Mouse (Mus musculus): Measurements from ENCODE around the gene Tbcb. TPM values are rescaled to one million over a fixed set of nuclear protein-coding genes. Genes with fewer than 3 reads are reported as not detected.
A peak's percentile ranks its signal among the peaks of the same experiment; 100 is the strongest.
"Not testable (repeated sequence)": the region's sequence is repeated elsewhere in the genome, so short reads cannot be mapped to it uniquely, and the experiment has no call there.

The Tbcb gene
- polyA plus RNA-seq, 1 experiment from 2014 or later, result 156 TPM

DNA sequence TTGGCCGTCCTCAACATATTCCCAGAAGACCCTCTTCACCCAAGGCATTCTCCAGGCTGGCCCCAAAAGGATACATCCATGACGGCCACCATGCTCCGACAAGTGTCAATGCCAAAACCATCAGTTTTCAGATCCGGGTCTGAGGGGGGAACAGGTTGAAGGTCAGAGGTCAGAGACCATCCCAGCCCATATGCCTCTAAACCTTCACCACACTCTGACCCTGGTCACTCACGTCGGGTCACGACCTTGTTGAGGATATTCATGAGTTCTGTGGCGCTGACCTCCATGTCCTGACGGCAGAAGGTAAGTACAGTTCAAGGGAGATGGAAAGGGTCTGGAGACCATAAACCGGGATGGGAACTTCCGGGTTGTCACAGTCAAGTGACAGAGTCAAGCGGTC lies 40.0 kb downstream of the Tbcb start:
- no peak overlapping the region for H3K27ac ChIP-seq (ENCODE audit: low read length)
- no peak overlapping the region for H3K4me2 ChIP-seq (ENCODE audit: low read depth, low read length)
- WGBS, result 84% methylated on average over 12 of the region's 12 CpGs
- H3K9ac ChIP-seq (ENCODE audit: low read length), result no peak overlapping the region
- no peaks in the 10 kb centered on the region for H3K27me3 ChIP-seq (ENCODE audit: control insufficient read depth, insufficient read depth, low read depth, low read length)
- H3K36me3 ChIP-seq (ENCODE audit: control insufficient read depth, insufficient read depth, low read length), result peaks cover 33% of the 10 kb centered on the region
- peaks cover 15% of the 10 kb centered on the region for H3K4me1 ChIP-seq (replicated peaks; ENCODE audit: control insufficient read depth, insufficient read depth, low read length)
- no peaks in the 10 kb centered on the region for H3K9me3 ChIP-seq (ENCODE audit: control insufficient read depth, low read length)
- no peak overlapping the region for H3K4me3 ChIP-seq (ENCODE audit: low read length)
- no peak for ATAC-seq (ENCODE audit: low read depth)

DNA sequence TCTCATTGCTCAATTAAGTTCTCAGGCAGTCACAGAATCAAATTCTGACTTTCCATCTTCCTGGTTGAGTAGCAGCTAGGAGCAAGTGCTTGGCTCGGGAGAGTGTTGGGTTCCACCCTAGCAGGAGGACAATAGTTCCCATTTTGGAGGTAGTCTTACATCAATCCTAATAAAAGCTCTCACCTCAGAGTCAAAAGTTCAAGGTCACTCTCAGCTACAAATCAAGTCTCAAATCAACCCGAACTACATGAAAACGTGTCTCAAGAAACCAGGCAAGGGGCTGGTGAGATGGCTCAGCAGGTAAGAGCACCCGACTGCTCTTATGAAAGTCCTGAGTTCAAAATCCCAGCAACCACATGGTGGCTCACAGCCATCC lies 43.0 kb downstream of the Tbcb start:
- WGBS, result 79% methylated on average over 4 of the region's 4 CpGs
- peaks cover 40% of the 10 kb centered on the region for H3K36me3 ChIP-seq (ENCODE audit: control insufficient read depth, insufficient read depth, low read length)
- H3K9ac ChIP-seq (ENCODE audit: low read length), result no peak overlapping the region

DNA sequence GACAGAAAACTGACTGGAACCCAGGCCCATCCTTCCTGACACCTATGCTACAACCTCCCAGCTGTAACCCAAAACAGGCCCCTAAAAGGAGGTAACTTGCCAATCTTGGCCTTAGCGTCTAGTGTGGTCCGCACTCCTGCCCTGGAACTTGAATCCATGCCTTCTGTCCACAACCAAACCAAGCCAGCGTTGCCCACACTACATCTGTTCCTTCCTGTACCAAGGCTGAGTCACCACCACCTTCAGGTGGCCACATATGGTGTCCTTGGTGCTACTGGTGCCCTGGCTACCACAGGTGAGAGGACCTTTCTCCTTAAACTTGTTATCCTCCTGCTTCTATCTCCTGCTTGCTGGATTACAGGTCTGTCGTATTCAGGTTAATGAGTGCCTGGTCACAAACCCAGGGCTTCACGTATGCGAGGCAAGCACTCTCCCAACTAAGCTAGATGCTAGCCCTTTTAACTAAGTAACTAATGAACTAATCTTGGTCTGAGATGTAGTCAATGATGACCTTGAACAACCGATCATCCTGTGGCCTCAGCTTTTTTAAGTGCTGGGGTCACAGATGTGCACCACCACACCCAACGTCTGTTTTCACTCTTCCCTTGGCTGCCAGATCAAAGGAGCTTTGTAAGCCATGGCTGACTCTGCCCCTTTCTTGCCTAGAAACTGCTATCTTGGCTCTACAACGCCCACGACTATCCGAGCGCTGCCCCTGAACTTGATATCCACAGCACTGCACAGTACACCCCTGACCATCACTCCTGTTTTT lies 43.5 kb downstream of the Tbcb start:
- WGBS, result 82% methylated on average over 12 of the region's 12 CpGs

More for the DNA sequence above, 43.0 kb downstream of the Tbcb start:
- ATAC-seq (ENCODE audit: low read depth), result no peak
- Histone ChIP-seq H3K9me3 (ENCODE audit: control insufficient read depth, low read length) (no peaks in the 10 kb centered on the region), H3K4me1 (replicated peaks; ENCODE audit: control insufficient read depth, insufficient read depth, low read length) (peaks cover 15% of the 10 kb centered on the region), H3K4me3 (ENCODE audit: low read length) (no peak overlapping the region), H3K4me2 (ENCODE audit: low read depth, low read length) (no peak overlapping the region), H3K27me3 (ENCODE audit: control insufficient read depth, insufficient read depth, low read depth, low read length) (no peaks in the 10 kb centered on the region), H3K27ac (ENCODE audit: low read length) (no peak overlapping the region)

DNA sequence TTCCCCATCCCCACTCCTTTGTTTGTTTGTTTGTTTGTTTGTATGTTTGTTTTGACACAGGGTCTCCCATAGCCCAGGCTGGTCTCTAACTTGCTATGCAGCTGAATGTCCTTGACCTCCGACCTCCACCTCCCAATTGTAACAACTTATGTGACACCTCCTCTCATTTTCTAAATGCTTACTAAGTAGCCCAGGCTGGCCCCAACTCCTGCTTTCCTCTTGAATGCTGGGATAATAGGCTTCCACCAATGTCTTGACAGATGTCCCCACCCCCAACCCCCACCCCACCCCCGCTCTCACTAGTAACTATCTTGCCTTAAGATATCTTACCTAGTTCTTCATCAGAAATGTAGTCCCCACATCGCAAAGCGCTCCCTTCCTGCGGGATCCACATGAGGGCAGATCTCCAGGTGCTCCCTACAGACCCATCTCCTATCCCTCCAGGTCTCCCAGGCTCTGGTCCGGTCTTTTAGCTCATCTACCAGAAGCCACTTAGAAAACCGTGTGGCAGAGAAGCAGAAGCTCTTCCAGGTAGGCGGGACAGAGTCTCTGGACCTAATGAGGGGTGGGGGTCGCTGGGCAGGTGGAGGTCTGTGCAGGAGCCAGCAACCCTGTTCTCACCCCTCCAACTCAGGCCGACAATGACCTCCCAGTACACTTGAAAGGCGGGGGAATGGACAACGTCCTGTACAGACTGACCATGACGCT lies 47.3 kb downstream of the Tbcb start:
- H3K9ac ChIP-seq (ENCODE audit: low read length), result no peak overlapping the region
- H3K27me3 ChIP-seq (ENCODE audit: control insufficient read depth, insufficient read depth, low read depth, low read length), result no peaks in the 10 kb centered on the region
- no peak overlapping the region for H3K4me3 ChIP-seq (ENCODE audit: low read length)
- no peak overlapping the region for H3K27ac ChIP-seq (ENCODE audit: low read length)
- H3K4me1 ChIP-seq (replicated peaks; ENCODE audit: control insufficient read depth, insufficient read depth, low read length), result peaks cover 6% of the 10 kb centered on the region
- peak overlapping the region; percentile 64; the same call in 1 of the 2 replicates for H3K4me2 ChIP-seq (ENCODE audit: low read depth, low read length)
- ATAC-seq (ENCODE audit: low read depth), result no peak
- H3K36me3 ChIP-seq (ENCODE audit: control insufficient read depth, insufficient read depth, low read length), result peaks cover 24% of the 10 kb centered on the region
- 70% methylated on average over 13 of the region's 13 CpGs for WGBS
- no peaks in the 10 kb centered on the region for H3K9me3 ChIP-seq (ENCODE audit: control insufficient read depth, low read length)

More for the DNA sequence above, 43.5 kb downstream of the Tbcb start:
- no peak overlapping the region for H3K27ac ChIP-seq (ENCODE audit: low read length)
- H3K36me3 ChIP-seq (ENCODE audit: control insufficient read depth, insufficient read depth, low read length), result peaks cover 40% of the 10 kb centered on the region
- H3K9me3 ChIP-seq (ENCODE audit: control insufficient read depth, low read length), result no peaks in the 10 kb centered on the region
- H3K4me1 ChIP-seq (replicated peaks; ENCODE audit: control insufficient read depth, insufficient read depth, low read length), result peaks cover 14% of the 10 kb centered on the region
- no peak overlapping the region for H3K9ac ChIP-seq (ENCODE audit: low read length)
- H3K27me3 ChIP-seq (ENCODE audit: control insufficient read depth, insufficient read depth, low read depth, low read length), result no peaks in the 10 kb centered on the region
- ATAC-seq (ENCODE audit: low read depth), result no peak
- no peak overlapping the region for H3K4me3 ChIP-seq (ENCODE audit: low read length)
- H3K4me2 ChIP-seq (ENCODE audit: low read depth, low read length), result no peak overlapping the region

DNA sequence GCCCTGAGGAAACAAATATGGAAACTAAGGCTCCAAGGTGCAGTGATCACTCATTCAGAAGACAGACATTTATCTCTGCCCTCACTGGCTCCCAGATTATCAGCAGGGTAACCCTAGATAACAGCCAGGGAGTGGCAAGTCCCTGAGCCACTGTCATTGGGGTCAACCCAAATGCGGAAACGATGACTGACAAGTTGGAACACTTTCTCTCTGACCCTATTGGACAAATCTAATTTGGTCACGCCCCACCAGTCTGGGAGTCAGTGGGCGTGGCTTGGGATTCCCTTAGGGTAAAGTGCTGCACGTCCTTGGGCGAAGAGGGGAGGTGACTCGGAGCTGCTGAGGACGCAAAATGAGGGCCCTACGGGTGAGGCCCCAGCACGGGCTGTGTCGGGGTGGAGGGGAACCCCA lies 48.2 kb downstream of the Tbcb start, which contains the start of gene Cox7a1:
Gene Cox7a1, plus strand, starts transcription at position 266 of the 411 bp plus-strand sequence.
- H3K9me3 ChIP-seq (ENCODE audit: control insufficient read depth, low read length), result no peaks in the 10 kb centered on the region
- WGBS, result 1% methylated on average over 11 of the region's 11 CpGs
- H3K27me3 ChIP-seq (ENCODE audit: control insufficient read depth, insufficient read depth, low read depth, low read length), result no peaks in the 10 kb centered on the region
- peak within 1 kb of the TSS; percentile 40 for H3K4me3 ChIP-seq (ENCODE audit: low read length)
- H3K36me3 ChIP-seq (ENCODE audit: control insufficient read depth, insufficient read depth, low read length), result peaks cover 21% of the 10 kb centered on the region
- H3K9ac ChIP-seq (ENCODE audit: low read length), result peak within 1 kb of the TSS; percentile 39
- H3K4me2 ChIP-seq (ENCODE audit: low read depth, low read length), result peak within 1 kb of the TSS; percentile 64
- peak; percentile 79 for ATAC-seq (ENCODE audit: low read depth)
- H3K4me1 ChIP-seq (replicated peaks; ENCODE audit: control insufficient read depth, insufficient read depth, low read length), result peaks cover 6% of the 10 kb centered on the region
- no peak within 1 kb of the TSS for H3K27ac ChIP-seq (ENCODE audit: low read length)

DNA sequence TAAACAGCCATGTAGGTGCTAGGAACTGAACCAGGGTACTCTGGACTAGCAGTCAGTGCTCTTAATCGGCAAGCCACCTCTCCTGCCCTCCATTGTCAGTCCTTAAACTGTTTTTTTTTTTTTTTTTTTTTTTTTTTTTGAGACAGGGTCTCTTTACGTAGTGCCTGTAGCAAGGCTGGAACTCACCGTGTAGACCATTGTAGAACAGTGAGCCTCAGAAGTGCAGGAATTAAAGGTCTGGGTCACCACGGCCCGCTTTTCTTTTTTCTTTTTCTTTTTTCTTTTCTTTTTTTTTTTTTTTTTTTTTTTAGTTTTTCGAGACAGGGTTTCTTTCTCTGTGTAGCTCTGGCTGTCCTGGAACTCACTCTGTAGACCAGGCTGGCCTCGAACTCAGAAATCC lies 48.9 kb downstream of the Tbcb start:
- H3K36me3 ChIP-seq (ENCODE audit: control insufficient read depth, insufficient read depth, low read length), result peaks cover 20% of the 10 kb centered on the region
- H3K27ac ChIP-seq (ENCODE audit: low read length); H3K9ac ChIP-seq (ENCODE audit: low read length); H3K4me3 ChIP-seq (ENCODE audit: low read length); H3K4me2 ChIP-seq (ENCODE audit: low read depth, low read length); H3K27me3 ChIP-seq (ENCODE audit: control insufficient read depth, insufficient read depth, low read depth, low read length); H3K9me3 ChIP-seq (ENCODE audit: control insufficient read depth, low read length); ATAC-seq (ENCODE audit: low read depth); H3K4me1 ChIP-seq (replicated peaks; ENCODE audit: control insufficient read depth, insufficient read depth, low read length): not testable (repeated sequence)
- 62% methylated on average over 7 of the region's 7 CpGs for WGBS

DNA sequence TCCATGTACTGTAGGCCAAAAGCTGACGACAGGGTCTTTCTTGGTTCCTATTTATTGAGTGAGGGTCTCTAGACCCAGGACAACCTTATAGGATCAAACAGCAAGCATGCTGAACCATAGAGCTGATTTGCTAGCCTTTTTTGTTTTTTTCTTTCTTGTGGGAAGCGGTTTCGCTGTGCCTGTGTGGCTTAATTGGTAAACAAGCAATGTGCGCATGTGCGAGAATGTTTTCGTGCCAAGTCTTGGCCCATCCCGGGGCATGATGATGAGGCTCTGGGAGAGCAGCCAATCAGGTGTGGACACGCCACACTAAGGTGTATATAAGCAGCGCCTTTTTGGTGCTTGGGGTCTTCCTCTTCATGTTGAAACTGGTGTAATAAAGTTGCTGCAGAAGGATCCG lies 50.1 kb downstream of the Tbcb start:
- not testable (repeated sequence) for H3K9ac ChIP-seq (ENCODE audit: low read length); H3K4me3 ChIP-seq (ENCODE audit: low read length); ATAC-seq (ENCODE audit: low read depth)

DNA sequence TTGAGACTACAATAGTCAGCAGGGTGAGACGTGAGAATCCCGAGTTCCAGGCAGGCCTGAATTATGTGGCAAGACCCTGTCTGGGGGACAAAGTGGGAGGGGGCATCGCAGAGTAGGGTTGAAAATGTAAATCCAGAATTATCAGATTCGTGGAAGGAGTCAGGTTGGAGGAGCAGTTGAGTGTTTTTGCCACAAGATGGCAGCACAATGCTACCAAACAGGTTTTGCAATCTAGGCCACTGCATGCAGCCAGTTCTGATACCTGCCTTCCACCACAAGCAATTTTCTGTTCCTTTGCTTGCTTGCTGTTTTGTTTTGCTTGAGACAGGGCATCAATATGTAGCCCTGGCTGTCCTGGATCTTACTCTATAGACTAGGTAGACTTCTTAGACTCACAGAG lies 50.8 kb downstream of the Tbcb start:
- Histone ChIP-seq H3K4me3 (ENCODE audit: low read length) (no peak overlapping the region), H3K9ac (ENCODE audit: low read length) (no peak overlapping the region), H3K36me3 (ENCODE audit: control insufficient read depth, insufficient read depth, low read length) (peaks cover 15% of the 10 kb centered on the region), H3K9me3 (ENCODE audit: control insufficient read depth, low read length) (no peaks in the 10 kb centered on the region), H3K4me1 (replicated peaks; ENCODE audit: control insufficient read depth, insufficient read depth, low read length) (peaks cover 6% of the 10 kb centered on the region), H3K27ac (ENCODE audit: low read length) (no peak overlapping the region), H3K4me2 (ENCODE audit: low read depth, low read length) (no peak overlapping the region), H3K27me3 (ENCODE audit: control insufficient read depth, insufficient read depth, low read depth, low read length) (no peaks in the 10 kb centered on the region)
- WGBS, result 7% methylated on average over 4 of the region's 4 CpGs
- ATAC-seq (ENCODE audit: low read depth), result no peak; the same call in 1 of the 2 replicates

More for the DNA sequence above, 50.1 kb downstream of the Tbcb start:
- not testable (repeated sequence) for H3K27ac ChIP-seq (ENCODE audit: low read length); H3K27me3 ChIP-seq (ENCODE audit: control insufficient read depth, insufficient read depth, low read depth, low read length); H3K4me2 ChIP-seq (ENCODE audit: low read depth, low read length); H3K4me1 ChIP-seq (replicated peaks; ENCODE audit: control insufficient read depth, insufficient read depth, low read length); H3K9me3 ChIP-seq (ENCODE audit: control insufficient read depth, low read length)
- 92% methylated on average over 10 of the region's 10 CpGs for WGBS
- H3K36me3 ChIP-seq (ENCODE audit: control insufficient read depth, insufficient read depth, low read length), result peaks cover 15% of the 10 kb centered on the region

DNA sequence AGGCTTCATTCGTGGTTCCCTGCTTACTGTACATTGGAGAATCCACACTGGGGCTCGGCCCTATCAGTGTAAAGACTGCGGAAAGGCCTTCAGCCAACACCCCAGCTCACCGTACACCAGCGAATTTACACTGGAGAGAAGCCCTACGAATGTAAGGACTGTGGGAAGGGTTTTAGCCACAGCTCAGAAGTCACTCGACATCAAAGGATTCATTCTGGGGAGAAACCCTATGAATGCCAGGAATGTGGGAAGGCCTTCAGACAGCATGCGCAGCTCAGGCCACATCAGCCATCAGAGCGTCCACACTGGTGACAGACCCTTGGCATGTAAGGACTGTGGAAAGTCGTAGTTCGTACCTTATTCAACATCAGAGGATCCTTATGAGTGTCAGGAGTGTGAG lies 53.8 kb downstream of the Tbcb start:
- no peak overlapping the region for H3K4me2 ChIP-seq (ENCODE audit: low read depth, low read length)
- 70% methylated on average over 11 of the region's 11 CpGs for WGBS
- no peak overlapping the region for H3K9ac ChIP-seq (ENCODE audit: low read length)
- H3K36me3 ChIP-seq (ENCODE audit: control insufficient read depth, insufficient read depth, low read length), result peaks cover 10% of the 10 kb centered on the region
- no peaks in the 10 kb centered on the region for H3K27me3 ChIP-seq (ENCODE audit: control insufficient read depth, insufficient read depth, low read depth, low read length)
- H3K4me3 ChIP-seq (ENCODE audit: low read length), result no peak overlapping the region
- no peak overlapping the region for H3K27ac ChIP-seq (ENCODE audit: low read length)
- H3K9me3 ChIP-seq (ENCODE audit: control insufficient read depth, low read length), result no peaks in the 10 kb centered on the region
- no peaks in the 10 kb centered on the region for H3K4me1 ChIP-seq (replicated peaks; ENCODE audit: control insufficient read depth, insufficient read depth, low read length)
- ATAC-seq (ENCODE audit: low read depth), result no peak

Data from lung, embryonic 16.5 days (tissue).